Mouse (Mus musculus) T-helper 17 cell (primary cell): ENCODE data around the gene Noa1.

Experiments used
- in situ Hi-C, 2 experiments: fragments of 300-600 bp; cut with MboI, MseI; formaldehyde crosslinking; loops; 1 replicate in 1 of 2; 2 replicates in 1 of 2; pipeline ENCODE4 v1.15.1; 2025; ENCODE audit warnings: high pct_unique_total_duplicates in 2 of 2

The Noa1 gene

GRCm38 (mm10) chr5:77254402-77254801, 55.5 kb downstream of the Noa1 start:
- in situ Hi-C loops = no loop called here

GRCm38 (mm10) chr5:77253154-77253553, 56.7 kb downstream of the Noa1 start:
- in situ Hi-C loops = no loop called here

- in situ Hi-C loops = no loop called here
Measured at GRCm38 (mm10) chr5:77252115-77252827, 57.6 kb downstream of the Noa1 start.

GRCm38 (mm10) chr5:77251656-77252055, 58.2 kb downstream of the Noa1 start:
- in situ Hi-C loops = no loop called here

GRCm38 (mm10) chr5:77250083-77250482, 59.8 kb downstream of the Noa1 start:
- in situ Hi-C loops = no loop called here

- in situ Hi-C loops = no loop called here
Measured at GRCm38 (mm10) chr5:77245787-77246671, 63.9 kb downstream of the Noa1 start.

- in situ Hi-C loops = no loop called here
Measured at GRCm38 (mm10) chr5:77245463-77245786, 64.5 kb downstream of the Noa1 start.

GRCm38 (mm10) chr5:77244331-77244987, 65.4 kb downstream of the Noa1 start:
- in situ Hi-C loops = no loop called here
